Mouse (Mus musculus): ENCODE measurements at regions not wholly inside any gene's neighbourhood (a gene's known extent, or its start where the extent isn't known, plus 50 kb on each side); places are given as distances from the start of the nearest gene placed in this dataset.
A peak's percentile ranks its signal among the peaks of the same experiment; 100 is the strongest.

DNA sequence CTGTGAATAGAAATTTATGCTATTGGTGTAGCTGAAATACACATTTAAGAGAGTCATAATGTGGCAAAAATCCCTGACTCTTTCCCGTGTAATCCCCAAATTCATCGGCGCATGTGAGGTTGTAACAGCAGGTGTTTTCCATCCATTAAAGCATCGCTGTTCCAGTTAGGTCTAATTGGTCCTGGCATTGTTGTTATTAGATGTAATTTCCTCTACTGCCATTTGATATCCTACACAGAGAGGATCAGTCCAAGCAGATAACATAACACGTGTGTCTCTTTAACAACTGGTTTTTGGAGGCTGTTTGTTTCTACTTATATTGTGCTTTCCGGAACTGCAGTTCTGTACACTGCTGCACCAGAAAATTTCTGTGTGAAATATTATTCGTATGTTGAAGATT lies 101.8 kb downstream of the Vgll3 start:
- DNase-seq (ENCODE audit: low spot score): no peak

DNA sequence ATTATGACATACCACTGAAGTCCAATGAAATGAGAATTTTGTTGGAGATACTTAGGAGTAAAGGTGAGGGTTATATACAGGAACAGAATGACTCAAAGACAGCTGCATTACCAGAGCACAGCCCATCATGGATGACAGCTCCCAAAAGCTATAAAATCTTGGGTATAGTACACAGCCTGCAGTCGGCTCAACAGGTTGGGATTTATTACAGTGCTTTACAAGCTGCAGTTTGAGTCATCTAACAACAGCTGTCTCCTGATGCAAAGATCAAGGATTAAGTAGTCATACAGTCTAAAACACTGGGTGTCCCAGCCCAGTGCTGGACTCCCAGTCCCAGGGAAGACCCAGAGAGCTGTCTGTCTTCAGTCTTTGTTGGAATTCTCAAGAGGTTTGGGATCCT lies 110.9 kb downstream of the Vgll3 start:
- DNase-seq (ENCODE audit: low spot score): no peak

DNA sequence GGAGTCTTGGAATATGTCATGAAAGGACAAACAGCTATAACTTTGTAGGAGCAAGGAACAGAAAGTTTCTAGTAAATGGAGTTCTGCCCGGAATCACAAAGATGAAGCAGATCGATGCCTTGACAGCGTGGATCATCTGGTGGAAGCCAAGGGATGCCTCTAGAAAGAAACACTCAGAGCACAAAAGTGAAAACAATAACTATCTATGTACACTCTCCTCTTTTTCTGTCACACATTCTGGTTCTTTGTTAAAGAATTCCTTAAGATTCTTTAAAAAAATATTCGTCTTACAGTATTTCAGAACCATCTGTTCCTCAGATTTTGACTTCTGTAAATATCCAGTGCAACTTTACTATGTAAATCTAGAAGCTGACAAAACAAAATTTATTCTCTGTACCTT lies 148.8 kb downstream of the Vgll3 start:
- DNase-seq (ENCODE audit: low spot score): no peak

GRCm38 (mm10) chr16:65964260-65964659 lies 149.2 kb downstream of the Vgll3 start:
- DNase-seq (ENCODE audit: low spot score): no peak

- DNase-seq (ENCODE audit: low spot score): no peak
Observed at GRCm38 (mm10) chr16:65977075-65977474, 162.0 kb downstream of the Vgll3 start.

GRCm38 (mm10) chr16:65987186-65987585 lies 172.1 kb downstream of the Vgll3 start:
- no peak for DNase-seq (ENCODE audit: low spot score)

DNA sequence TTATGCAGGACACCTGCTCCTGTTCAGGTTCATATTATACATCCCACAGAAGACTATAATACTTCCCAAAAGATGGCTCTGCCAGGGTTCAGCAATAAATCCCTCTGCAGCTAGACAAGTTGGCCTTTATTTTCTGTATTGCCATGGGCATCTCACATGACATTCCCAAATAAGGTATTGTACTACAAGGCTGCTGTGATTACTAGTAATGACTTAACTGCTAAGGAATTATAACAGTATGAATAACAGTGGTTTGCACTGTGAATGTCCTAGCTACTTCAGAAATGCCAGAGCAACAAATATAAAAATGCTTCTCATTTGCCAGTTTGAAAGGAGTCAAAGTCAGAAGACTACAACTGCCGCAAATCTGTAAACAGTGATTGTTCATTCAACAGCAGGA lies 184.3 kb downstream of the Vgll3 start:
- no peak for DNase-seq (ENCODE audit: low spot score)

DNA sequence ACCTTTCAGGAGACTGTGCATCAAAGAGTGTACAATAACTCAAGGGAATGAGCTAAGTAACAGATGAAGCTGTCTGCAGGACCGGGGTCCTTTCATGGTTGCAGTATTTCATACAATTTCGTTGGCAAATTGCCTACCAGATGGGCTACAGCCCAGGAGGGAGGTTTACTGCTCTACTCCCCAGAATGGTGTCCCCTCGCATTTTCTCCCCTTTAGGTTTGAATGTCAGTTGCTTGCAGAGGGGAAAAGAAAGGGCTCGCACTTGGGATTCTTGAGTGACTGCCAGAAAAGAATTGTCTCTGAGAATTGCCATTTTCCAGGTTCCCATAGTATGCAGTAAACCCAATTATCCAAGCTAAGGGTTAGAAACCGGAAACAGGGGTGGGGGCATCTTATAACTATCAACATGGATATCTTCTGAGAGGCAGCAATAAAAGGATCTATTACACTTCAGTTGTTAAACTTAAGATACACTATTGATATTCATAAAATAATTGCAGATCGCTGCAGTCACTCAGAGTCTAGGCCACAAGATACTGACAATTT lies 185.7 kb downstream of the Vgll3 start:
- DNase-seq (ENCODE audit: low spot score): no peak

DNA sequence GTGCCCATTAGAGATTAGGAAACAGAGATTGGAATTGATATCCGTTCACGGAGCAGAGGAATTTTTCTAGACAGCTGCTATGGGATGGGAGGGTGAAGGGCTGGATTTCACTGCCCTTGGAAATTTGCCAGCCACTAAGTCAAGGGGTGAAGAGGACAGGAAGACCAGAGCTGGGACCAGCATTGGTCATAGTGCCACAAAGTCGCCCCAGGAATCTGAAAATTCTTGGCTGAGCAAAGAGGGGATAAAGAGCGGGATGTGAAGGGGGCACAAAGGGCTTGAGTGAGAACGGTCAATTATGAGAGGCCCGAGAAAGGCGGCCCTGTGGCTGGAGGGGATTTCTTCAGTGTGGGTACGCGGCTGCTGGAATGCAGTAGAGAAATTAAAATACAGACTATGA lies 189.6 kb downstream of the Vgll3 start:
- no peak for DNase-seq (ENCODE audit: low spot score)

GRCm38 (mm10) chr16:66005954-66006580 lies 191.0 kb downstream of the Vgll3 start:
- peak; percentile 28 for DNase-seq (ENCODE audit: low spot score)

DNA sequence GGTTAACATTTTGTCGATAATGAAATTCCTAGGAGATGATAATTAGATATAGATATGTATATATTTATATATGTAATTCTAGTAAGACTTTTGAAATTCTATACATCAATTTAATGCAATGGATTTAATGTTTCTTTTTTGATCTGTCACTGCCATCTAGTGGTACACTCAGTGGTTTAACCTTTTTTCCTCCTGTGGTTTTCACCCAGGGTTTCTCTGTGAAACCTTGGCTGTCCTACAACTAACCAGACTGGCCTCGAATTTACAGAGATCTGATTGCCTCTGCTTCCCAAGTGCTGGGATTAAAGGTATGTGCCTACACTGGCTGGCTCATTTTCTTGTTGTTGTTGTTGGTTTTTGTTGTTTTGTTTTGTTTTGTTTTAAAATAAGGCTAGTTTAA lies 198.6 kb downstream of the Vgll3 start:
- no peak for DNase-seq (ENCODE audit: low spot score)

DNA sequence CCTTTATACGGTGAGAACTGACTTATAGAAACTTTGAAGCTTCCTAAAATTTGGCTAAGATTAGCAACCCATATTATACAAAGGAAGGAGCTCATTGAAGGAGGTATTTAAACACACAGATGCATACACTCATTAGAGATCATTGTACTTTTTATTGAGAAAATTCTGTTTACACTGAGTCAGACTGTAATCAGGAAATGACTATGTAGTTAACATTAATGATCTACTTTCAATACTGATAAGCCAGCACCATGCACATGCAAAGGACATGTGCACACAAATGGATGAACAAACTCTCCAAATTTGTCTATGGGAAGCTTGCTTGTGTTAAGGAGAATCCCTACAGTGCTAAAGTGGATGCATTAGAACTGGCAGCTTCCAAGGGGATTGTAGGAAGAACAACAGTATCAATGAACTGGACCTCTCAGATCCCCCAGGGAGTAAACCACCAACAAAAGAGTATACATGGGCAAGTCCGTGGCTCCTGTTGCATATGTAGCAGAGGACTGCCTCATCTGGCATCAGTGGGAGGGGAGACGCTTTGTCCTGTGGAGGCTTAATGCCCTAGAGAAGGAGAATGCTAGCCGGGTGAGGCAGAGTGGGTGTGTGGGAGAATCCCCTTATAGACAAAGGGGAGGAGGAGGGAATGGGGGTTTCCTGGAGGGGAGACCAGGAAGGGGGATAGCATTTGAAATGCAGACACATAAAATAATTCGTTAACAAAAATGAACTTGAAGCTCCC lies 200.0 kb downstream of the Vgll3 start:
- DNase-seq (ENCODE audit: low spot score): no peak

DNA sequence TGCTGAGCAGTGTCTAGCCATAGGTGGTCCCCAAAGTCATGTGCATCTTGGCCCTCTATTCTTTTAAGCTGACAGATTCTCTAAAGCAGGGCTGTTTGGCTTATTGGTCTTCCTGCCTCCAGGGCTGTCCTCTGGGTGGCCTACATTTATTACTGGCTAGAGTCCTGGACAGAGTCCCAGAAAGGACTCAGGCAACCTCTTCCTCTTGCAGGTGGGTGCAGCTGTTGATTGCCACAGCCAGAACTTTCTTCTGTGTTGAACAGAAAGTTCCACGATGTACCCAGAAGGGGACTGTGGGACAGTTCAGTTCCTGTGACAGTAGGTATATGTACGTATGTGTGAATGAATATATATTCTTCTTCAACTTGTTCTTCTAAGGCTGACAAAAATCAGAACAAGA lies 202.0 kb downstream of the Vgll3 start:
- no peak for DNase-seq (ENCODE audit: low spot score)

DNA sequence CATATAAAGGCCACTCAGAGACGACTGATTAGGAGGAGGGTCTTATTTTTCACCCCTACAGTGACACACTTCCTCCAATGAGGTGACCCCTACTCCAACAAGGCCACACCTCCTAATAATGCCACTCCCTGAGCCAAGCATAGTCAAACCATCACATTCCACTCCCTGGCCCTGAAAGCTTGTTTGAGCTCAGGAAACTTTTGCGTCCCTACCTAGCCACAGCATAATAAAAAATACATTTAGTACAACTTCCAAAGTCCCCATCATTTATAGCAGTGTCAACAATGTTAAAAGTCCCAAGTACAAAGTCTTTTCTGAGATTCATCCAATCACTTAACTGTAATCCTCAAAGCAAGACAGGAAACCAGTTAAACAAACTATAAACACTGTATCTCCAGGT lies 208.3 kb downstream of the Vgll3 start:
- no peak for DNase-seq (ENCODE audit: low spot score)

Data from lung, postnatal 25 days (tissue).